Mouse (Mus musculus) adrenal gland, adult (tissue): ENCODE results near the gene Trpm8.

Source experiments
- DNase-seq, 2 experiments: peaks; one replicate each; pipeline ENCODE4 v3.0.0; 2022 to 2023; ENCODE audit warnings: low spot score in 1 of 2; ENCODE audit not compliant: inconsistent age in 2 of 2

Trpm8 gene

GRCm38 (mm10) chr1:88283376-88284227, 6.1 kb downstream of the Trpm8 start:
- DNase-seq: peak in 1 of 2 experiments; percentile 39

DNA sequence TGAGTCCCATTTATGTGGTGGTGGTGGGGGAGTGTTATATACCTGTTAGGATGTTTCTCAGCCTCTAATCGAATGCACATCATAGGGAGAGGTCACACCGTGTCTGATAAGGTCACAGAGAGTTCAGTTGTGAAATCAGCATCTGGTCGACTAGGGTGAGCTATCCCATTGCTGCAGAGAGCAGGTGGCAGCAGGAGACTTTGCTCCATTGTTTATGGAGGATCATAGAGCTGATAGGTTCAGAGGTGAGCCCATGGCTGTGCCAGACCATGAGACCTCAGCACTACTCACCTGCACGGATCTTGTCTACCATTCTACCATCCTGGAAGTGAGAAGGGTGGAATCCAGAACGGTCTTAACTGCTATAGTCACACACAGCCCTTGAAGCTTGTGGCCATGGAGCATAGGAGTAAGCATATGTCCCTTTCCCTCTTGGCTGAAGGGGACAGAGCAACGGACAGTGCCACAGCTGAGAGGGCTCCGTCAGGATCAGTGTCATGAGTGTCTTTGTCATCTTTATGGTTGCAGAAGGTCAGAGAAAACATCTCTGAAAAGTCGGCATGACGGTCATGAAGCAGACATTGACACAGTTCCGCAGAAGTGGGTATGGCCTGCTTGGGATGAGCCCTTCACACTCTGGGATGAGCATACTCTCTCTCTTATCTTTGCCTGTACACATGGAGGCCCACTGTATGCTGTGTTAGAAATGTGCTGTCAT, 6.9 kb downstream of the Trpm8 start:
- DNase-seq: peak in 1 of 2 experiments; percentile 34

- DNase-seq: peak in 1 of 2 experiments; percentile 83
These were observed 7.5 kb downstream of the Trpm8 start for GRCm38 (mm10) chr1:88284946-88285320.

DNA sequence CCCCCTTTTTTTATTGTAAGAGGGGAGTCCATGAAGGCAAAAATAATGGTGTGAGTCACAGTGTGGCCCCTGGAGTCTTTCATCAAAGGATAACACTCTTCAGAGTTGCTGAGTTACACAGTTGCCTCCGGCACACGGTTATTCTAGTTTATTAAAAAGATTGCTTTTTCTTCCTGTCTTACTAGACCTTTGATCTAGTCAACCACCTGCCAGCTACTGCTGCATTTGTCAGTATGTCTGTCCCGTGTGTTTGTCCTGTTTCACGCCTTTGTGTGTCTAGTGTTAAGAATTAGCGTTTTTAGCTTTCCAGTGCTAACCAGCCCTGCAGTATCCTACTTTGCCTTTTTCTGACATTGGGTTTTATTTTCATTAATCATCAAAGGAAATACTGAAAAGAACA, 8.2 kb downstream of the Trpm8 start:
- no peak for DNase-seq

DNA sequence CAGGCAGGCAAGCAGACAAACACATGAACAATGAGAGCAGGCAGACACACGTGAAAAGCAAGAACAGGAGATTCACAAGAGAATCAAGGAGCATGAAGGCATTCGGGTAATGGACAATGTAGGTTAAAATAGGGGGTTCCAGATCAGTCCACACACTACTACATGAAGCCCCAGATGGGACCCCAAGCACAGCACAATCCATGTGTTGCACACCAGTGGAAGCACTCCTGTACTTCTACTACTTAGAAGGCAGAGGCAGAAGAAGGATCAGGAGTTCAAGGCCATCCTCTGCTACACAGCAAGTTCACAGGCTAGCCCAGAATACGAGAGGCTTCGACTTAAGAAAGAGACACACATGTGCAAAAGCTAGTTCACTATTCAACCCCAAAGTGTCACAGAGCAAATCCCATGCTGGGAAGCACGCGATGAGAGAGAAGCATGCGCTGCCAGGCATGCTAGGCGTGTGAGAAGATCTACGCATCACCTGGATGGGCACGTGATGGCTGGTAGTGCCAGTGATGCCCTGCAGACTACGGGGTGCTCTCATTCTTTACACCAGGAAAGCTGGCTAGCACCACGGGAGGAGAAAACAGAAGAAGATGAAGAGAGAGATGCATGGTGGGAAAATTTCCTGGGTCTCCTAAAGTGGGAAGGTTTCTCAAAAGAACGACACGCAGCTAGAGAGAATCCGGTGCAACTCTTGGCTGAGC, 8.8 kb downstream of the Trpm8 start:
- no peak for DNase-seq

DNA sequence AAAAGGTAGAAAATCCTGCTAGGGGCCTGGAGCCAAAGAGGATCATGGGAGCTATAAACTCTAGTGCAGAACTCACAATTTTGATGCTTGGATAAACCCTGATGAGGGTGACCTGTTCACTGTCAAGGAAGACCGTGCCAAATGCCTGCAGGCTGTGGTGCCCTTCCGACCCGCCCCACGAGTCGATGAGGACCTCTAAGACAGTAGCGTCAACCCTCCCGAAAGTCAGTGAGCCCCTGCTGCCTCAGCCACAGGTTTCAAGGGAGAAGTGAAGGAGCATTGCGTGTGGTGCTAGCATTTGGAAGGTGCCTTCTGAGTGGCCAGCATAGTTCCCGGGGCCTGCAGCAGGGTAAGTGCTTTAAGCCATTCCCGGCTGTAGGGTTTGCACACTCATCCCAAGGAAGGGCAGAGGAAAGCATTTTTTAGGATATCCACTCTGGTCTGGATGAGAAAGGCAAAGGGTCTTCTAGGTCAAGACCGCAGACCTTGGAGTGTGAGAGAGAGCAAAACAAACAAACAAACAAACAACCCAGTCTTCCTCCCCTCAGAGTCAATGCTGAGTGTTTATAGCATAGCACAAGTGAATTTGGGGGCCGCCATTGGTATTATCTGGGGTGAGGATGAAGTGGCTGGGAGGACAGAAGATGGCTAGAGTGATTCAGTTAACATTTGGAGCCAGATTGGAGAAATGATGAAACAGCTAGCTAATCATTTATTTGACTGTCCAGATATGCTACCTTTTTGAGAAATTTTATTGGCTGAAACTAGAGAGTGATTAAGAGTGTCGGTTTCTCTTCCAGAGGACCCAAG, 9.6 kb downstream of the Trpm8 start:
- no peak for DNase-seq

- DNase-seq: peak; percentile 64 to 93
These were observed 10.2 kb downstream of the Trpm8 start for GRCm38 (mm10) chr1:88287697-88287980.

GRCm38 (mm10) chr1:88288056-88288788, 10.8 kb downstream of the Trpm8 start:
- peak in 1 of 2 experiments; percentile 45 for DNase-seq

DNA sequence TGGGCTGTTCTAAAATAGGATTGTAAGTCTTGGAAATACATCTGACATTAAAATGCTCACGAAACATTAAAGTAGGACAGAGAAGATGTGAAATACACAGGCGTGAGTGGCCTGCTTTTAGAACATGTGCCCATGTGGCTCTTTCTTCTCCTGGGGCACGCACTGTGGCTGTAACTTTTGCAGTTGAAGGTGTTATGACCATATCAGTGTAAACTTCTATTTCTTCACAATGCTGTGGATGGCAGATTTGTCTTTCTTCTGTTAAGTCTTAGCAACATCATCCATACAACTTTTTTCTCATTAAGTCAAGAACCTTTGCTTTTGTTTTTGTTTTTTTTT, 11.3 kb downstream of the Trpm8 start:
- no peak for DNase-seq

DNA sequence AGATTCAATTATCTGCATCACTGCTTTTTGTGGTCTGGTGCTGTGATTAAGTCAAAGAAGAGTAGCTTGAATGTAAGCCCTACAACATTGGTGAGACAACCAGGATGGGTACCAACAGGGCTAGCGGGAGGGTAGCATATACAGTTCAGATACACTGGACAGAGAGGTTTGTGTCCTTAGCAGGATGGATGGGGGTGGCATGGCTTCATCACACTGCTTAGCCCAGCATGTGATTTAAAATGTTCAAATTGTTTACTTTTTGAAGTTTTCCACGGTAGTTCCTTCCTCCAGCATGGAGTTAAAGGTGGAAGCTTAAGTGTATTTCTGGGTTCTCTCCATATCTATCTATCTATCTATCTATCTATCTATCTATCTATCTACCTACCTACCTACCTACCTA, 11.7 kb downstream of the Trpm8 start:
- DNase-seq: no peak

GRCm38 (mm10) chr1:88289917-88290316, 12.5 kb downstream of the Trpm8 start:
- DNase-seq: peak; percentile 64 to 90

DNA sequence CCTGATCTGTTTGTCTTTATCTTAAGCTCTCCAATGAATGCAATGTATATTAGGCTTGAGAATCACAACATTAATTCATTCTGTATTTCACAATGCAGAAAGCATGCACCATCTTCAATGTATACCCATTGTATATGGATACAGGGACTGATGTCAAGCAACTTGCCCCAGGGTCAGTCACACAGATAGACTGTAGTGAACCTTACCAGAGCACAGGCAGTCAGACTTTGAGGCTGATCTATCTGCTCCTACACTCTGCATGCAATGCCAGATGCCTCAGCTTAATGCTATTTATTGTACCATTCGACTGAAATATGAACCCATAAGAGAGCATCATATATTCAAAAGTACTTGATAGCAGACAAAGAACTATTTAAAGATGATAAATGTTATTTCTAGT, 13.1 kb downstream of the Trpm8 start:
- peak in 1 of 2 experiments; percentile 26 for DNase-seq

GRCm38 (mm10) chr1:88291409-88292005, 14.0 kb downstream of the Trpm8 start:
- DNase-seq: peak in 1 of 2 experiments; percentile 32

GRCm38 (mm10) chr1:88292057-88292456, 14.6 kb downstream of the Trpm8 start:
- DNase-seq: peak in 1 of 2 experiments; percentile 20

DNA sequence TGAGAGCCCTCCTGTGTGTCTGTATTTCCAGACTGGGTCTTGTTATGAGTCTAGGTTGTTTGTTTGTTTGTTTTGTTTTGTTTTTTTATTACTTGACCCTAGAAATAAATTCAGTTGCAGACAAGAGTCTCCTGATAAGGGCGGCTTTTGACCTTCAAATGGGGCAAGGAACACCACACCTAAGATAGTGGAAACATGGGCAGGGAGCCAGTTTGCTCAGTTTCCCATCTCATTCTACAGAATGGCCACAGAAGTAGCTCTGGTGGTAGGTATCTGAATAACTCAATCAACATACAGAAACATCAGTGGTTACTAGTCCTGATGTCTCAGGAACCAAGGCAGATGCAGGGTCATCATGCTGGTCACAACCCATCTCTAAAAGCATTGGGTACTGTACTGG, 17.2 kb downstream of the Trpm8 start:
- DNase-seq: no peak

DNA sequence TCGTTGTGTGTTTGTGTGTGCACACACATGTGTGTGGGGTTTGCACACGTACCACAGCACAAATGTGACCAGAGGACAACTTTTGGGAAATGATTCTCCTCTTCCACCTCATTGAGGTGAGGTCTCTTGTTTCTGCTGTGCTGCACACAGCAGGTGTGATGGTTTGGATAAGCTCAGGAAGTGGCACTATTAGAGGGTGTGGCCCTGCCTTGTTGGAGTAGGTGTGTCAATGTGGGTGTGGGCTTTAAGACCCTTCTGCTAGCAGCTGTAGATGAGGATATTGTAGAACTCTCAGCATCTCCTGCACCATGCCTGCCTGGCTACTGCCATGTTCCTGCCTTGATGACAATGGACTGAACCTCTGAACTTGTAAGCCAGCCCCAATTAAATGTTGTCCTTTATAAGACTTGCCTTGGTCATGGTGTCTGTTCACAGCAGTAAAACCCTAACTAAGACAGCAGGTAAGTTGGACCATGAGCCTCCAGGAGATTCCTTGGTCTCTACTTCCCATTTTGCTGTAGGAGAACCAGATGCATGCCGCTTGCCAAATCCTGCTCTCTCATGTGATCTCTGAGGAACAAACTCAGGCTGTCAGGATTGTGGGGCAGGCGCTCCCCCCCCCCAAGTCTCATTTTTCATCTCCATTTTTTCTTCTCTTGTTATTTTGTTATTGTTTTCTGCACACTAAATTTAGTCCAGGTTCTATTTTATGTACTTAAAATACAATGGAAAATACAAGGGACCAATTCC, 18.9 kb downstream of the Trpm8 start:
- DNase-seq: peak in 1 of 2 experiments; percentile 34

GRCm38 (mm10) chr1:88297480-88298258, 20.2 kb downstream of the Trpm8 start:
- peak in 1 of 2 experiments; percentile 27 for DNase-seq
